Mouse (Mus musculus) limb, embryonic 11.5 days (tissue): ENCODE measurements around the gene Amdhd2. TPM values are rescaled to one million over a fixed set of nuclear protein-coding genes. Genes with fewer than 3 reads are reported as not detected.

ENCODE experiments used
- ATAC-seq: fragments of 200-750 bp; cut with Nextera tagmentation; 2 replicates; pipeline ENCODE4 v1.8.0; 2017; ENCODE audit warnings: low read depth; ENCODE audit not compliant: insufficient number of reproducible peaks, low FRiP score, low TSS enrichment
- DNase-seq: peaks from one replicate; pipeline ENCODE4 v3.0.0-alpha.2; 2015; ENCODE audit warnings: low spot score
- H3K27ac ChIP-seq: fragments of 300-500 bp; sonication (generic); replicated peaks from 2 replicates; pipeline ENCODE4 v1.5.1; 2014; ENCODE audit warnings: low read depth, mild to moderate bottlenecking, low read length
- H3K27me3 ChIP-seq: fragments of 300-500 bp; sonication (generic); 2 replicates; pipeline ENCODE4 v1.6.1; 2014; ENCODE audit warnings: mild to moderate bottlenecking, low read length, mixed read lengths; ENCODE audit not compliant: control insufficient read depth, insufficient read depth
- H3K36me3 ChIP-seq: fragments of 300-500 bp; sonication (generic); 2 replicates; pipeline ENCODE4 v1.6.1; 2014; ENCODE audit warnings: mild to moderate bottlenecking, low read length, moderate library complexity, mixed read lengths; ENCODE audit not compliant: control insufficient read depth, insufficient read depth
- H3K4me1 ChIP-seq: fragments of 300-500 bp; sonication (generic); 2 replicates; pipeline ENCODE4 v1.6.1; 2014; ENCODE audit warnings: low read length, mixed read lengths; ENCODE audit not compliant: control insufficient read depth, insufficient read depth
- H3K4me2 ChIP-seq: fragments of 300-500 bp; sonication (generic); 2 replicates; pipeline ENCODE4 v1.6.1; 2014; ENCODE audit warnings: low read depth, mild to moderate bottlenecking, moderate library complexity; ENCODE audit not compliant: severe bottlenecking
- H3K4me3 ChIP-seq: fragments of 300-500 bp; sonication (generic); 2 replicates; pipeline ENCODE4 v1.5.1; 2014; ENCODE audit warnings: low read depth, low read length
- H3K9ac ChIP-seq: fragments of 300-500 bp; sonication (generic); 2 replicates; pipeline ENCODE4 v1.6.1; 2014; ENCODE audit warnings: mild to moderate bottlenecking, low read length
- H3K9me3 ChIP-seq: fragments of 300-500 bp; sonication (generic); 2 replicates; pipeline ENCODE4 v1.6.1; 2016; ENCODE audit warnings: low read length; ENCODE audit not compliant: control insufficient read depth
- WGBS: fragments of 180-500 bp; shearing (Covaris S2); extraction: QIAGEN DNeasy Blood & Tissue Kit; methylation state at CpG from one replicate; pipeline ENCODE4 v1.1.7; 2014; 5-methylcytosine and 5-hydroxymethylcytosine counted together
- polyA plus RNA-seq: library from polyadenylated mRNA; unstranded; fragments of >200 nt; fragmentation: Nextera tagmentation; extraction: Ambion mirVana; gene quantifications from 2 replicates; pipeline ENCODE4 v1.2.1, GENCODE M21; 2014

Amdhd2 gene
- polyA plus RNA-seq, 1 experiment from 2014 or later: 37.8 TPM

GRCm38 (mm10) chr17:24203068-24203467 lies 39.5 kb upstream of the Amdhd2 start:
- ATAC-seq (no peak), DNase-seq (no peak)
- H3K27me3 ChIP-seq: peaks cover 3% of the 10 kb centered on the region; the same call in 1 of the 2 replicates
- H3K27ac ChIP-seq: no peak overlapping the region
- H3K4me1 ChIP-seq: peaks cover 35% of the 10 kb centered on the region
- no peak overlapping the region for H3K9ac ChIP-seq
- WGBS: 61% methylated on average over 4 of the region's 4 CpGs
- no peak overlapping the region; the same call in 1 of the 2 replicates for H3K4me2 ChIP-seq
- no peak overlapping the region for H3K4me3 ChIP-seq
- no peaks in the 10 kb centered on the region for H3K9me3 ChIP-seq
- no peaks in the 10 kb centered on the region for H3K36me3 ChIP-seq

DNA sequence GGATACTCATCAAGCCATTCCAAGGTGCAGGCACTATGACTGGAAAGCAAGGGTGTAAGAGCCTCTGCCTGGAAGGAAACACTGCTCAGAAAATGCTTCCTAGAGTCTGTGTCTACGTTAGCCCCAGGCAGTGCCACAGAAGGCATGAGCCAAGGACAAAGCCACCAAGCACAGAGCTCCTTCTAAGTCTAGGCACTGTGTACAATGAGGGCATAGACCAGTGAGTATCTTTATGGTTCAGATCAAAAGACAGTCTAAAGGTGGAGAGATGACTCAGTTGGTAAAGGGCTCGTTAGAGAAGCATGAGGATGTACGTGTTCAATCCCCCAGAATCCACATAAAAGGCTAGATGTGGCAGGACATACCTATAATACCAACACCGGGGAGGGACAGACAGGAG lies 37.5 kb upstream of the Amdhd2 start:
- WGBS: 80% methylated on average over 4 of the region's 4 CpGs
- no peaks in the 10 kb centered on the region for H3K36me3 ChIP-seq
- DNase-seq: no peak
- no peak overlapping the region for H3K4me2 ChIP-seq
- H3K9me3 ChIP-seq: no peaks in the 10 kb centered on the region
- no peaks in the 10 kb centered on the region; the same call in 1 of the 2 replicates for H3K27me3 ChIP-seq
- ATAC-seq: no peak
- H3K4me1 ChIP-seq: peaks cover 16% of the 10 kb centered on the region
- no peak overlapping the region for H3K9ac ChIP-seq
- H3K27ac ChIP-seq: no peak overlapping the region
- no peak overlapping the region for H3K4me3 ChIP-seq

DNA sequence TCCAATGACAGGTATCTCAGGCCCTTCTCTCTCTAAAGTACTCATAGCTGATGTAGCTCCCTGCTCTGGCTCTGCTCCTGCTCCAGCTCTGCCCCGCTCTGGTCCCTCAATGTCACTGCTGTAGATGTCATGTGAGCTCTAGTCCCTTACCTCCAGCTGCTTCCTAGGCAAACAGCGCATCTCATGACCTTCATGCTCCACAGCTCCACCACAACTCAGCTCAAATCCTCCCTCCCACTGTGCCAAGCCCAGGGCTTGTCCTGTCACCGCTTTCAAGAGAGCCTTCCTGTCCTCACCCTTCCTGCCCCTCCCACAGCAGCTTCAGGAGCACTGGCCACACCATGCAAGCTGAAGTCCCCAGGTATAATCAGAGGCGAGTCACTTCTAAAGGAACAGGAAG lies 36.2 kb upstream of the Amdhd2 start:
- Histone ChIP-seq H3K4me3 (no peak overlapping the region), H3K27me3 (no peaks in the 10 kb centered on the region), H3K9ac (no peak overlapping the region), H3K27ac (no peak overlapping the region), H3K4me2 (no peak overlapping the region), H3K4me1 (peaks cover 9% of the 10 kb centered on the region), H3K36me3 (no peaks in the 10 kb centered on the region), H3K9me3 (no peaks in the 10 kb centered on the region)
- WGBS: 64% methylated on average over 4 of the region's 4 CpGs
- DNase-seq: no peak
- ATAC-seq: no peak

DNA sequence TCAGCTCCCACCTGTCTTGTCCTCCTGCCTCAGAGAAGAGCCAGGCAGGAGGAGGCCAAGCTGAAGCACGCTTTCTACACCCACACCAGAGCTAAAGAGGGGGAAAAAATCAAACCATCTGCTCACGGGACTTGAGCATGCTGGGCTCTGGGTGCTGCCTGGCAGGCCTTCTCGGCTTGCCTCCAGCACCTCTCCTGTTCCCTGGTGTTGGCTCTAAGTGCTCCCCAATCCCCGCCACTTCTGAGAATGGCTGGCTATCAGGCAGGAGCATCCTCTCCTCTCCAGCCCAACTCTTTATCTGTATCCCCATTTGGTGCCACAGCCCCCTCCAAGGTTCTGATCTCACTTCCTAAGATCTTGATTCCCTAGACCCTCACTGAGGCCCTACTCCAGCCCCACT lies 35.7 kb upstream of the Amdhd2 start:
- Histone ChIP-seq H3K27ac (no peak overlapping the region), H3K36me3 (no peaks in the 10 kb centered on the region), H3K9ac (no peak overlapping the region), H3K4me1 (peaks cover 4% of the 10 kb centered on the region; the same call in 1 of the 2 replicates), H3K4me2 (no peak overlapping the region), H3K4me3 (no peak overlapping the region), H3K9me3 (no peaks in the 10 kb centered on the region), H3K27me3 (no peaks in the 10 kb centered on the region)
- ATAC-seq (no peak), DNase-seq (no peak)
- WGBS: 73% methylated on average over 4 of the region's 4 CpGs

- DNase-seq (no peak), ATAC-seq (no peak)
- H3K36me3 ChIP-seq: no peaks in the 10 kb centered on the region
- H3K9me3 ChIP-seq: no peaks in the 10 kb centered on the region
- H3K4me3 ChIP-seq: no peak overlapping the region
- no peaks in the 10 kb centered on the region for H3K27me3 ChIP-seq
- H3K4me1 ChIP-seq: peaks cover 4% of the 10 kb centered on the region; the same call in 1 of the 2 replicates
- H3K4me2 ChIP-seq: no peak overlapping the region
- H3K27ac ChIP-seq: no peak overlapping the region
- H3K9ac ChIP-seq: no peak overlapping the region
- WGBS: 73% methylated on average over 15 of the region's 15 CpGs
Observed at GRCm38 (mm10) chr17:24197032-24197824, 33.7 kb upstream of the Amdhd2 start.

- DNase-seq (no peak), ATAC-seq (no peak)
- H3K27ac ChIP-seq: no peak overlapping the region
- no peaks in the 10 kb centered on the region for H3K9me3 ChIP-seq
- H3K4me2 ChIP-seq: no peak overlapping the region
- no peaks in the 10 kb centered on the region for H3K27me3 ChIP-seq
- no peak overlapping the region for H3K9ac ChIP-seq
- no peak overlapping the region for H3K4me3 ChIP-seq
- H3K4me1 ChIP-seq: peaks cover 4% of the 10 kb centered on the region; the same call in 1 of the 2 replicates
- 77% methylated on average over 2 of the region's 2 CpGs for WGBS
- no peaks in the 10 kb centered on the region for H3K36me3 ChIP-seq
Observed at GRCm38 (mm10) chr17:24195349-24195748, 31.8 kb upstream of the Amdhd2 start.

GRCm38 (mm10) chr17:24193769-24194168 lies 30.2 kb upstream of the Amdhd2 start:
- Histone ChIP-seq H3K9me3 (no peaks in the 10 kb centered on the region), H3K4me1 (peaks cover 4% of the 10 kb centered on the region; the same call in 1 of the 2 replicates), H3K36me3 (no peaks in the 10 kb centered on the region), H3K27ac (no peak overlapping the region), H3K4me2 (no peak overlapping the region), H3K9ac (no peak overlapping the region), H3K4me3 (no peak overlapping the region), H3K27me3 (no peaks in the 10 kb centered on the region)
- WGBS: 84% methylated on average over 5 of the region's 5 CpGs
- ATAC-seq (no peak), DNase-seq (no peak)

DNA sequence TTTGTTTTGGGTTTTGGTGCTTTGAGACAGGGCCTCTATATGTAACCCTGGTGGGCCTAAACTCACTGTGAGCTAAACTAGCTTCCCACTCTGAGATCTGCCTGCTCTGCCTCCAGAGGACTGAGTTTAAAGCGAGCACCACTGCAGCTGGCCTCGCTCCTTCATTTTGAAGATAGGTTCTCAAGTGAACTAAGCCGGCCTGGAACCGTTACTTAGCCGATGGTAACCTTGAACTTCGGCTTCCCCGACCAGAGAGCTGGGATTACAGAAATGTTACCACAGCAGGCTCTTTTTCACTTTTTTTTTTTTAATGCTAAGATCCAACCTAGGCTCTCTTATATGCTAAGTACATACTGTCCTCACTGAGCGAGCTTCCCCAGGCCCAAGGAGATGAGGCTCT lies 29.7 kb upstream of the Amdhd2 start:
- H3K4me1 ChIP-seq: peaks cover 4% of the 10 kb centered on the region; the same call in 1 of the 2 replicates
- H3K27me3 ChIP-seq: no peaks in the 10 kb centered on the region
- H3K4me3 ChIP-seq: no peak overlapping the region
- no peak overlapping the region for H3K4me2 ChIP-seq
- no peaks in the 10 kb centered on the region for H3K9me3 ChIP-seq
- no peaks in the 10 kb centered on the region for H3K36me3 ChIP-seq
- no peak overlapping the region for H3K9ac ChIP-seq
- no peak overlapping the region for H3K27ac ChIP-seq
- ATAC-seq (no peak), DNase-seq (no peak)
- WGBS: 82% methylated on average over 8 of the region's 8 CpGs
